Mouse (Mus musculus): ENCODE results near the gene Tmem199. TPM values are rescaled to one million over a fixed set of nuclear protein-coding genes. Genes with fewer than 3 reads are reported as not detected.

The Tmem199 gene
- total RNA-seq, 1 experiment = 73.1 TPM

DNA sequence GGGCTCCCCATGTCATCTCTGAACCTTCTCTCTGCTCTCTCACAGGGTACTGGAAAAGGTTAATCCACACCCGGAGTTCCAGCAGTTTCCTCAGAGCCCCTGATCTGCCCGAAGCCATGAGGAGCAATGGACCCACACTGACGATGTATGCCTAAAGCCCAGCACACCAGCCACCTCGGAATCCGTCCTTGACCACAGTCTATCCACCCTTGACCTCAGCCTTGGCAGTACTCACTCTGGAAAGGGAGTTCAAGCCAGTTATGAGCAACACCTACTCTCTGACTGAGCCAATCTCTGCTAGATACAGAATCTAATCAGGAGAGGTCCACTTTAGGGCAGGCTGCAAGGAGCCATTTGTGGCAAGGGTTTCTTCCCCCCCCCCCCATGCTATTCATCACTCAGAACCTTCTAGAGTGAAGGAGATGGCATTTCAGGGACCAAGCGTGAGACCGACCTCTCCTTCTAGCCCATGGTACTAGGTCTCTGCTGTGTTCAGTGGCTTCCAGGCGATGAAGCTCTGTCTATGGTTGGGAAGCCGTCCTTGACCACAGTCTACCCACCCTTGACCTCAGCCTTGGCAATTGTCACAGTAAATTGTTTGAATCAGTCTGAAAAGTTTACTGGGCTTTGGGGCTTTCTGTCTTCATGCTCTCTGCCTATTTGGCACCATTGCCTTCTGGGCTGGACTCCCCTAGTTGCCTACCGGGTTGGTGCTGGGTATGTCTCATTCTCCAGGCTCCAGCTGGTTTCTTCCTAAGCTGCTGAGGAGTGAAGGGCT is 40.5 kb downstream of the Tmem199 start:
- no peaks in the 10 kb centered on the region for H3K9me3 ChIP-seq (ENCODE audit: control insufficient read depth, insufficient read depth, low read depth, low read length)
- no peaks in the 10 kb centered on the region for H3K36me3 ChIP-seq (ENCODE audit: control insufficient read depth, insufficient read depth, low read length, poor library complexity, severe bottlenecking)
- H3K4me3 ChIP-seq (ENCODE audit: insufficient read depth in 1 of 2, low read depth in 1 of 2, low read length in 2 of 2, poor library complexity in 1 of 2, severe bottlenecking in 1 of 2) = no peak overlapping the region
- DNase-seq (ENCODE audit: low read depth, low spot score) = no peak
- peaks cover 0 to 2% of the 10 kb centered on the region in 2 experiments; a peak in 1 of 4 replicates for H3K4me1 ChIP-seq (ENCODE audit: control insufficient read depth in 2 of 2, insufficient read depth in 2 of 2, low read length in 2 of 2, poor library complexity in 1 of 2)
- in situ Hi-C loops (cut with MboI; ENCODE audit: low sequenced_read_pairs in 2 of 2, unreplicated experiment in 2 of 2) = no loop called here
- H3K27ac ChIP-seq (ENCODE audit: insufficient read depth, low read depth, low read length, poor library complexity, severe bottlenecking) = no peak overlapping the region
- H3K9ac ChIP-seq (ENCODE audit: insufficient read depth, low read depth, low read length, poor library complexity, severe bottlenecking) = no peak overlapping the region
- TF ChIP-seq ZNF384 (IDR thresholded peaks at IDR 0.05; ENCODE audit: low read depth, low read length) = no peak
- no peak for TF ChIP-seq MAFK (IDR thresholded peaks at IDR 0.05; ENCODE audit: insufficient read depth, low read depth, low read length)
- TF ChIP-seq ZC3H11A (IDR thresholded peaks at IDR 0.05; ENCODE audit: borderline replicate concordance, low read depth, low read length) = no peak
- no peak for TF ChIP-seq HCFC1 (IDR thresholded peaks at IDR 0.05; ENCODE audit: borderline replicate concordance, insufficient read depth, low read length)
- no peak for TF ChIP-seq CHD2 (IDR thresholded peaks at IDR 0.05; ENCODE audit: low read depth, low read length)

DNA sequence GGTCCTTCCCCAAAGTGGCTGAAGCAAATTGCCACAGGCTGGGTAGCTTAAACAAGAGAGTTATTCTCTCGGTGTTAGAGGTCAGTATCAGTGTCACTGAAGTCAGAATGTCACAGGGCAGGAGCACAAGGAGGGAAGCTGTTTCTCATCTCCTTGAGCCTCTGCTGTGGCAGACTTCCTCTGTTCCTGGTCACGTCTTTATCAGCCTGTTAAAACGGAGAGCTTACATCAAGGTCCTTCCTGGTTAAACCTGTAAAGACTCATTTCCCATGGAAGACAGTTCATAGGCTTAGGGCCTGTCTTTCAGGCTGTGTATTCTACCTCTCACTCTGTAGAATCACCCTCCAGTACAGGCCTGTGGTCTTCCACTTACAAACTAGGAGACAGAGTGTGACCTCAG is 44.0 kb downstream of the Tmem199 start:
- TF ChIP-seq ZC3H11A (IDR thresholded peaks at IDR 0.05; ENCODE audit: borderline replicate concordance, low read depth, low read length) (no peak), CHD2 (IDR thresholded peaks at IDR 0.05; ENCODE audit: low read depth, low read length) (no peak), HCFC1 (IDR thresholded peaks at IDR 0.05; ENCODE audit: borderline replicate concordance, insufficient read depth, low read length) (no peak), ZNF384 (IDR thresholded peaks at IDR 0.05; ENCODE audit: low read depth, low read length) (no peak), MAFK (IDR thresholded peaks at IDR 0.05; ENCODE audit: insufficient read depth, low read depth, low read length) (no peak)
- H3K4me1 ChIP-seq (ENCODE audit: control insufficient read depth in 2 of 2, insufficient read depth in 2 of 2, low read length in 2 of 2, poor library complexity in 1 of 2) = peaks cover 0 to 20% of the 10 kb centered on the region in 2 experiments; a peak in 2 of 4 replicates
- no peaks in the 10 kb centered on the region for H3K36me3 ChIP-seq (ENCODE audit: control insufficient read depth, insufficient read depth, low read length, poor library complexity, severe bottlenecking)
- no peak overlapping the region for H3K4me3 ChIP-seq (ENCODE audit: insufficient read depth in 1 of 2, low read depth in 1 of 2, low read length in 2 of 2, poor library complexity in 1 of 2, severe bottlenecking in 1 of 2)
- no peaks in the 10 kb centered on the region for H3K9me3 ChIP-seq (ENCODE audit: control insufficient read depth, insufficient read depth, low read depth, low read length)
- no peak for DNase-seq (ENCODE audit: low read depth, low spot score)
- in situ Hi-C loops (cut with MboI; ENCODE audit: low sequenced_read_pairs in 2 of 2, unreplicated experiment in 2 of 2) = no loop called here
- H3K9ac ChIP-seq (ENCODE audit: insufficient read depth, low read depth, low read length, poor library complexity, severe bottlenecking) = no peak overlapping the region
- no peak overlapping the region for H3K27ac ChIP-seq (ENCODE audit: insufficient read depth, low read depth, low read length, poor library complexity, severe bottlenecking)

DNA sequence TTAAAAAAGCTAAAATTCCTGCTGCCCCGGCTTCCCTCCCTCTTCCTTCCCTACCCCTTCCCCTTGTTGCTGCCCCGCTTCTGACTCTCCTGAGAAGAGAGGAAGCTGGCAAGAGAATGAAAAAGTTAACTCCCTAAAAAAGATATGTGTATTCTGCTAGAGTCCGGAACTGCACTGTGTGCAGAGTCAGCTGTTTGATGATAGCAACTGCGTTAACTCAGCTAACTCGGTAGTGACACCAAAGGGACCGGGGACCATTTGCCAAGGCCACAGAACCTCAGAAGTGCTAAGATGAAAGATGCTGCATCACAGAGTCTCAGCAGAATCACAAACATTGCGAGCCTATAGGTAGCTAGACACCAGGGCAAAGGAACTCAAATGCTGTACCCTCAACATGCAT is 44.5 kb downstream of the Tmem199 start:
- no peak overlapping the region for H3K9ac ChIP-seq (ENCODE audit: insufficient read depth, low read depth, low read length, poor library complexity, severe bottlenecking)
- H3K9me3 ChIP-seq (ENCODE audit: control insufficient read depth, insufficient read depth, low read depth, low read length) = no peaks in the 10 kb centered on the region
- no peaks in the 10 kb centered on the region for H3K36me3 ChIP-seq (ENCODE audit: control insufficient read depth, insufficient read depth, low read length, poor library complexity, severe bottlenecking)
- in situ Hi-C loops (cut with MboI; ENCODE audit: low sequenced_read_pairs in 2 of 2, unreplicated experiment in 2 of 2) = no loop called here
- no peak overlapping the region for H3K4me3 ChIP-seq (ENCODE audit: insufficient read depth in 1 of 2, low read depth in 1 of 2, low read length in 2 of 2, poor library complexity in 1 of 2, severe bottlenecking in 1 of 2)
- peaks cover 0 to 20% of the 10 kb centered on the region in 2 experiments; a peak in 2 of 4 replicates for H3K4me1 ChIP-seq (ENCODE audit: control insufficient read depth in 2 of 2, insufficient read depth in 2 of 2, low read length in 2 of 2, poor library complexity in 1 of 2)
- DNase-seq (ENCODE audit: low read depth, low spot score) = no peak
- TF ChIP-seq MAFK (IDR thresholded peaks at IDR 0.05; ENCODE audit: insufficient read depth, low read depth, low read length) = no peak
- no peak for TF ChIP-seq ZNF384 (IDR thresholded peaks at IDR 0.05; ENCODE audit: low read depth, low read length)
- no peak for TF ChIP-seq HCFC1 (IDR thresholded peaks at IDR 0.05; ENCODE audit: borderline replicate concordance, insufficient read depth, low read length)
- no peak for TF ChIP-seq CHD2 (IDR thresholded peaks at IDR 0.05; ENCODE audit: low read depth, low read length)
- TF ChIP-seq ZC3H11A (IDR thresholded peaks at IDR 0.05; ENCODE audit: borderline replicate concordance, low read depth, low read length) = no peak
- no peak overlapping the region for H3K27ac ChIP-seq (ENCODE audit: insufficient read depth, low read depth, low read length, poor library complexity, severe bottlenecking)

DNA sequence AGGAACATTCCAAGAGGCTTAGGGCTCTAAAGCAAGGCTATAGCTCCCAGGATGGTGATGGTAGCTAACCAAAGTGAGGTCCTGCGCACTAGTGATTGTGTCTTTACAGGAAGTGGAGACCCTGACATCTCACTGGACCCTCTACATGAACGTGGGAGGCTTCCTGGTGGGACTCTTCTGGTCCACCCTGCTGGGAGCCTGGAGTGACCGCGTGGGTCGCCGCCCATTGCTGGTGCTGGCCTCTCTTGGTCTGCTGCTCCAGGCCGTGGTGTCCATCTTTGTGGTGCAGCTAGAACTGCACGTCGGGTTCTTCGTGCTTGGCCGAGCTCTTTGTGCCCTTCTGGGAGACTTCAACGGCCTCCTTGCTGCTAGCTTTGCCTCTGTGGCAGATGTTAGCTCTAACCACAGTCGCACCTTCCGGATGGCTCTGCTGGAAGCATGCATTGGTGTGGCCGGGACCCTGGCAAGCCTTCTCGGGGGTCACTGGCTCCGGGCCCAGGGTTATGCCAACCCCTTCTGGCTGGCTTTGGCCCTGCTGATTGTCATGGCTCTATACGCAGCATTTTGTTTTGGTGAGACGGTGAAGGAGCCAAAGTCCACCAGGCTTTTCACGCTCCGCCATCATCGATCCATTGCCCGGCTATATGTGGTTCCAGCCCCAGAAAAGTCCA is 45.6 kb downstream of the Tmem199 start:
- DNase-seq (ENCODE audit: low read depth, low spot score) = no peak
- peaks cover 0 to 20% of the 10 kb centered on the region in 2 experiments; a peak in 2 of 4 replicates for H3K4me1 ChIP-seq (ENCODE audit: control insufficient read depth in 2 of 2, insufficient read depth in 2 of 2, low read length in 2 of 2, poor library complexity in 1 of 2)
- TF ChIP-seq HCFC1 (IDR thresholded peaks at IDR 0.05; ENCODE audit: borderline replicate concordance, insufficient read depth, low read length) (no peak), ZC3H11A (IDR thresholded peaks at IDR 0.05; ENCODE audit: borderline replicate concordance, low read depth, low read length) (no peak), MAFK (IDR thresholded peaks at IDR 0.05; ENCODE audit: insufficient read depth, low read depth, low read length) (no peak), ZNF384 (IDR thresholded peaks at IDR 0.05; ENCODE audit: low read depth, low read length) (no peak), CHD2 (IDR thresholded peaks at IDR 0.05; ENCODE audit: low read depth, low read length) (no peak)
- in situ Hi-C loops (cut with MboI; ENCODE audit: low sequenced_read_pairs in 2 of 2, unreplicated experiment in 2 of 2) = no loop called here
- H3K9ac ChIP-seq (ENCODE audit: insufficient read depth, low read depth, low read length, poor library complexity, severe bottlenecking) = peak overlapping the region; percentile 89; the same call in 1 of the 2 replicates
- no peaks in the 10 kb centered on the region for H3K9me3 ChIP-seq (ENCODE audit: control insufficient read depth, insufficient read depth, low read depth, low read length)
- no peak overlapping the region for H3K27ac ChIP-seq (ENCODE audit: insufficient read depth, low read depth, low read length, poor library complexity, severe bottlenecking)
- no peaks in the 10 kb centered on the region for H3K36me3 ChIP-seq (ENCODE audit: control insufficient read depth, insufficient read depth, low read length, poor library complexity, severe bottlenecking)
- H3K4me3 ChIP-seq (ENCODE audit: insufficient read depth in 1 of 2, low read depth in 1 of 2, low read length in 2 of 2, poor library complexity in 1 of 2, severe bottlenecking in 1 of 2) = peak overlapping the region; percentile 89 to 92
